Mouse (Mus musculus) small intestine, adult 2 months (tissue): ENCODE data around the gene Rack1. TPM values are rescaled to one million over a fixed set of nuclear protein-coding genes. Genes with fewer than 3 reads are reported as not detected.
A peak's percentile ranks its signal among the peaks of the same experiment; 100 is the strongest.
"Not testable (repeated sequence)": the region's sequence is repeated elsewhere in the genome, so short reads cannot be mapped to it uniquely, and the experiment has no call there.

ENCODE experiments used
- H3K27ac ChIP-seq: fragments of 200-500 bp; 2 replicates; pipeline ENCODE4 v1.5.1; 2012; ENCODE audit warnings: low read depth, low read length, control low read depth, inconsistent platforms; ENCODE audit not compliant: insufficient read depth
- H3K27me3 ChIP-seq: fragments of 200-500 bp; 2 replicates; pipeline ENCODE4 v1.6.1; 2012; ENCODE audit warnings: mild to moderate bottlenecking, moderate library complexity, low read length, inconsistent platforms; ENCODE audit not compliant: control insufficient read depth, insufficient read depth
- H3K36me3 ChIP-seq: fragments of 200-500 bp; 2 replicates; pipeline ENCODE4 v1.6.1; 2012; ENCODE audit warnings: mild to moderate bottlenecking, low read length, control low read depth, inconsistent platforms; ENCODE audit not compliant: control insufficient read depth, insufficient read depth
- H3K4me1 ChIP-seq: fragments of 200-500 bp; 2 replicates; pipeline ENCODE4 v1.6.1; 2012; ENCODE audit warnings: low read length, inconsistent platforms, mixed read lengths; ENCODE audit not compliant: control insufficient read depth, insufficient read depth, insufficient read length
- H3K4me3 ChIP-seq: fragments of 200-500 bp; 2 replicates; pipeline ENCODE4 v1.5.1; 2012; ENCODE audit warnings: low read depth, mild to moderate bottlenecking, control low read depth, inconsistent platforms, low read length, moderate library complexity
- CTCF ChIP-seq: fragments of 200-500 bp; IDR thresholded peaks from 2 replicates; pipeline ENCODE4 v1.5.1; 2012; ENCODE audit warnings: low read depth, mild to moderate bottlenecking, control low read depth, inconsistent platforms, low read length, moderate library complexity, mixed read lengths; ENCODE audit not compliant: insufficient replicate concordance, insufficient read length; ENCODE audit errors: extremely low read depth
- POLR2A ChIP-seq: fragments of 200-500 bp; IDR thresholded peaks from 2 replicates; pipeline ENCODE4 v1.6.1; 2012; ENCODE audit warnings: low read depth, mild to moderate bottlenecking, control low read depth, inconsistent platforms, low read length, moderate library complexity
- WGBS: fragments of 180-500 bp; shearing (Covaris S2); methylation state at CpG from one replicate; pipeline ENCODE4 v1.1.7; 2018; 5-methylcytosine and 5-hydroxymethylcytosine counted together
- polyA plus RNA-seq: library from polyadenylated mRNA; depleted of rRNA; stranded (reverse); fragments of >200 nt; gene quantifications from 2 replicates; pipeline ENCODE4 v1.2.3, GENCODE M21; 2012

Gene Rack1
- polyA plus RNA-seq, 1 experiment: 1,553 TPM

GRCm38 (mm10) chr11:48822768-48823512 is 22.8 kb downstream of the Rack1 start:
- TF ChIP-seq POLR2A (no peak), CTCF (no peak)
- no peak overlapping the region for H3K4me3 ChIP-seq
- no peak overlapping the region for H3K27ac ChIP-seq
- WGBS: 52% methylated on average over 14 of the region's 14 CpGs
- peaks cover 7% of the 10 kb centered on the region; the same call in 1 of the 2 replicates for H3K4me1 ChIP-seq
- no peaks in the 10 kb centered on the region for H3K36me3 ChIP-seq
- H3K27me3 ChIP-seq: no peaks in the 10 kb centered on the region

- no peaks in the 10 kb centered on the region for H3K36me3 ChIP-seq
- WGBS: 2% methylated on average over 15 of the region's 15 CpGs
- TF ChIP-seq CTCF (no peak), POLR2A (no peak)
- H3K27me3 ChIP-seq: no peaks in the 10 kb centered on the region
- H3K27ac ChIP-seq: no peak overlapping the region
- H3K4me3 ChIP-seq: peak overlapping the region; percentile 52
- peaks cover 7% of the 10 kb centered on the region; the same call in 1 of the 2 replicates for H3K4me1 ChIP-seq
Observed at GRCm38 (mm10) chr11:48823536-48823972, 23.4 kb downstream of the Rack1 start.

GRCm38 (mm10) chr11:48824311-48824830 is 24.2 kb downstream of the Rack1 start:
- no peak overlapping the region for H3K27ac ChIP-seq
- WGBS: 25% methylated on average over 22 of the region's 22 CpGs
- H3K36me3 ChIP-seq: no peaks in the 10 kb centered on the region
- peak overlapping the region; percentile 52 for H3K4me3 ChIP-seq
- no peaks in the 10 kb centered on the region for H3K27me3 ChIP-seq
- H3K4me1 ChIP-seq: peaks cover 7% of the 10 kb centered on the region; the same call in 1 of the 2 replicates
- no peak for TF ChIP-seq CTCF
- TF ChIP-seq POLR2A: no peak

GRCm38 (mm10) chr11:48825979-48826751 is 26.0 kb downstream of the Rack1 start, which contains the start of the genes Trim7 and Gm12184:
Gene Trim7, plus strand, starts transcription at chr11:48826140.
Gene Gm12184, minus strand, starts transcription at chr11:48826655.
- peak within 1 kb of the TSS; percentile 54 for H3K4me3 ChIP-seq
- H3K27ac ChIP-seq: 0 out of 2 replicates have a peak within 1 kb of the TSS, but pooled peaks have one; percentile 30
- not testable (repeated sequence) for H3K36me3 ChIP-seq, H3K27me3 ChIP-seq, H3K4me1 ChIP-seq
- WGBS: under 1% methylated on average over 43 of the region's 92 CpGs

GRCm38 (mm10) chr11:48826752-48827096 is 26.6 kb downstream of the Rack1 start:
- Histone ChIP-seq H3K27ac (no peak overlapping the region), H3K27me3 (no peaks in the 10 kb centered on the region), H3K4me1 (peaks cover 7% of the 10 kb centered on the region; the same call in 1 of the 2 replicates), H3K36me3 (no peaks in the 10 kb centered on the region), H3K4me3 (peak overlapping the region; percentile 54)
- no peak for TF ChIP-seq CTCF
- TF ChIP-seq POLR2A: no peak
- WGBS: under 1% methylated on average over 6 of the region's 6 CpGs

- H3K27ac ChIP-seq: no peak overlapping the region
Observed at GRCm38 (mm10) chr11:48827926-48828325, 27.8 kb downstream of the Rack1 start.

GRCm38 (mm10) chr11:48830279-48830678 is 30.1 kb downstream of the Rack1 start:
- 51% methylated on average over 2 of the region's 2 CpGs for WGBS
- Histone ChIP-seq H3K4me1 (no peaks in the 10 kb centered on the region), H3K27ac (no peak overlapping the region), H3K27me3 (no peaks in the 10 kb centered on the region), H3K4me3 (no peak overlapping the region), H3K36me3 (no peaks in the 10 kb centered on the region)
- TF ChIP-seq CTCF: no peak
- TF ChIP-seq POLR2A: no peak

More at GRCm38 (mm10) chr11:48827926-48828325, 27.8 kb downstream of the Rack1 start:
- no peaks in the 10 kb centered on the region for H3K27me3 ChIP-seq
- H3K4me1 ChIP-seq: peaks cover 7% of the 10 kb centered on the region; the same call in 1 of the 2 replicates
- TF ChIP-seq CTCF (no peak), POLR2A (no peak)
- WGBS: 89% methylated on average over 6 of the region's 6 CpGs
- H3K36me3 ChIP-seq: no peaks in the 10 kb centered on the region
- no peak overlapping the region for H3K4me3 ChIP-seq
